Comparison of ENCODE assay signal across 8 mouse cellular contexts in genomic region chr8:88272231-88273050, GRCm38 (mm10). TPM values are rescaled to one million over a fixed set of nuclear protein-coding genes. Genes with fewer than 3 reads are reported as not detected.
DNase-seq lines count a peak whose midpoint lies in the region; ATAC-seq and TF ChIP-seq lines count a peak whose summit lies in the region.

Gene Adcy7, plus strand, starts transcription at chr8:88272403.

- 3% methylated on average over 64 of the region's 64 CpGs for WGBS in forebrain, embryonic 12.5 days
- 4% methylated on average over 59 of the region's 64 CpGs for whole genome bisulfite sequencing in hindbrain, embryonic 11.5 days
- 3% methylated on average over 59 of the region's 64 CpGs for WGBS in liver, embryonic 13.5 days (ENCODE audit: insufficient replicate concordance)

- no peaks in the 10 kb centered on the region for H3K36me3 ChIP-seq in forebrain, embryonic 12.5 days (replicated peaks)
- H3K36me3 ChIP-seq in hindbrain, embryonic 11.5 days (ENCODE audit: control insufficient read depth, insufficient read depth, low read length): no peaks in the 10 kb centered on the region
- H3K36me3 ChIP-seq in liver, embryonic 13.5 days: no peaks in the 10 kb centered on the region
- H3K36me3 ChIP-seq in testis, adult 2 months (ENCODE audit: control insufficient read depth, insufficient read depth, low read length): no peaks in the 10 kb centered on the region

- H3K9ac ChIP-seq in forebrain, embryonic 12.5 days: peak within 1 kb of the TSS; percentile 59
- peak within 1 kb of the TSS; percentile 61 for H3K9ac ChIP-seq in hindbrain, embryonic 11.5 days (ENCODE audit: low read depth, low read length)
- peak within 1 kb of the TSS; percentile 82 for H3K9ac ChIP-seq in liver, embryonic 13.5 days

- TF ChIP-seq POLR2A in testis, adult 2 months (IDR thresholded peaks at IDR 0.05; ENCODE audit: control insufficient read depth, low read depth, low read length): no peak

- peak within 1 kb of the TSS; percentile 48 for H3K4me3 ChIP-seq in layer of hippocampus, adult 2 months
- peak within 1 kb of the TSS; percentile 43 for H3K4me3 ChIP-seq in forebrain, embryonic 12.5 days (replicated peaks)
- peak within 1 kb of the TSS; percentile 38 for H3K4me3 ChIP-seq in hindbrain, embryonic 11.5 days (ENCODE audit: low read depth, low read length)
- peak within 1 kb of the TSS; percentile 67 for H3K4me3 ChIP-seq in liver, embryonic 13.5 days (replicated peaks)
- H3K4me3 ChIP-seq in testis, adult 2 months (ENCODE audit: control insufficient read depth, low read depth, low read length): peak within 1 kb of the TSS; percentile 70

- H3K27ac ChIP-seq in layer of hippocampus, adult 2 months: no peak within 1 kb of the TSS
- no peak within 1 kb of the TSS for H3K27ac ChIP-seq in forebrain, embryonic 12.5 days
- no peak within 1 kb of the TSS for H3K27ac ChIP-seq in hindbrain, embryonic 11.5 days (ENCODE audit: low read depth, low read length)
- peak within 1 kb of the TSS; percentile 32; the same call in 1 of the 2 replicates for H3K27ac ChIP-seq in liver, embryonic 13.5 days
- H3K27ac ChIP-seq in testis, adult 2 months (ENCODE audit: control insufficient read depth, insufficient read depth, low read depth, low read length): peak within 1 kb of the TSS; percentile 36

- peak; percentile 72 for TF ChIP-seq CTCF in layer of hippocampus, adult 2 months (conservative IDR thresholded peaks at IDR 0.05)
- 0 out of 2 replicates have a peak, but pooled peaks have one; percentile 21 for TF ChIP-seq CTCF in testis, adult 2 months (IDR thresholded peaks at IDR 0.05; ENCODE audit: control insufficient read depth, insufficient read depth, insufficient replicate concordance, low read depth, low read length)

- ATAC-seq in cerebellum, adult (ENCODE audit: insufficient number of reproducible peaks, low FRiP score, low TSS enrichment): peak; percentile 56
- peak; percentile 44; the same call in 1 of the 2 replicates for ATAC-seq in forebrain, embryonic 12.5 days (ENCODE audit: low FRiP score)
- ATAC-seq in hindbrain, embryonic 11.5 days (ENCODE audit: low FRiP score): peak; percentile 67
- peak; percentile 78 for ATAC-seq in liver, embryonic 13.5 days (ENCODE audit: low read depth)
- ATAC-seq in monocyte, adult 5-6 weeks (replicated peaks; ENCODE audit: insufficient number of reproducible peaks, low FRiP score, low TSS enrichment, poor library complexity, severe bottlenecking): no peak

- no peaks in the 10 kb centered on the region for H3K9me3 ChIP-seq in forebrain, embryonic 12.5 days
- no peaks in the 10 kb centered on the region for H3K9me3 ChIP-seq in hindbrain, embryonic 11.5 days (ENCODE audit: control insufficient read depth, low read length)
- no peaks in the 10 kb centered on the region for H3K9me3 ChIP-seq in liver, embryonic 13.5 days (replicated peaks)

- H3K27me3 ChIP-seq in forebrain, embryonic 12.5 days: peaks cover 53% of the 10 kb centered on the region
- H3K27me3 ChIP-seq in hindbrain, embryonic 11.5 days (ENCODE audit: control insufficient read depth, insufficient read depth, low read length): peaks cover 12% of the 10 kb centered on the region; the same call in 1 of the 2 replicates
- peaks cover 13% of the 10 kb centered on the region for H3K27me3 ChIP-seq in liver, embryonic 13.5 days
- no peaks in the 10 kb centered on the region for H3K27me3 ChIP-seq in testis, adult 2 months (ENCODE audit: control insufficient read depth, insufficient read depth, low read length)

- peak within 1 kb of the TSS; percentile 94 for H3K4me2 ChIP-seq in forebrain, embryonic 12.5 days
- H3K4me2 ChIP-seq in hindbrain, embryonic 11.5 days (replicated peaks; ENCODE audit: low read depth, low read length): peak within 1 kb of the TSS; percentile 87
- peak within 1 kb of the TSS; percentile 95 for H3K4me2 ChIP-seq in liver, embryonic 13.5 days

- H3K4me1 ChIP-seq in forebrain, embryonic 12.5 days: peaks cover 10% of the 10 kb centered on the region
- peaks cover 4% of the 10 kb centered on the region; the same call in 1 of the 2 replicates for H3K4me1 ChIP-seq in hindbrain, embryonic 11.5 days (replicated peaks; ENCODE audit: control insufficient read depth, insufficient read depth, low read length)
- H3K4me1 ChIP-seq in liver, embryonic 13.5 days (replicated peaks): peaks cover 59% of the 10 kb centered on the region
- peaks cover 10% of the 10 kb centered on the region for H3K4me1 ChIP-seq in testis, adult 2 months (ENCODE audit: control insufficient read depth, insufficient read depth, low read length)

- no peak for DNase-seq in layer of hippocampus, adult 2 months (ENCODE audit: low spot score in 2 of 2)
- no peak for DNase-seq in layer of hippocampus, adult 9-10 months (ENCODE audit: low spot score)
- DNase-seq in hindbrain, embryonic 11.5 days (ENCODE audit: low spot score): peak; percentile 75
- peak; percentile 56 for DNase-seq in liver, embryonic 13.5 days

RNA-seq across cellular contexts. Expression of gene Adcy7, which starts in this region (rescaled TPM):
- total RNA-seq in layer of hippocampus, adult 2 months (2021): 1 to 10 TPM; 2.1 to 2.6 TPM
- 2.2 and 2.5 TPM in 2 replicates for polyA plus RNA-seq in forebrain, embryonic 12.5 days (2016; fragmentation: Nextera tagmentation; extraction: Ambion mirVana)
- polyA plus RNA-seq in hindbrain, embryonic 11.5 days (2014; fragmentation: Nextera tagmentation; extraction: Ambion mirVana): 1.7 and 2.5 TPM in 2 replicates
- polyA plus RNA-seq in liver, embryonic 13.5 days (2015; fragmentation: Nextera tagmentation; extraction: Ambion mirVana): 26.1 and 27.0 TPM in 2 replicates
- total RNA-seq in monocyte, adult 5-6 weeks (2017): 154 to 221 TPM (median 156 TPM) in 3 replicates
- polyA plus RNA-seq in testis, adult 2 months (2012; rRNA removed): 4.6 and 5.4 TPM in 2 replicates

Comparison
In these comparisons a context has a peak if more than half of its experiments do, and no peak if none do; other contexts are left out.
1. RNA of gene Adcy7 (total RNA-seq): 154 to 221 TPM in monocyte, adult 5-6 weeks; 2.1 to 2.6 TPM in layer of hippocampus, adult 2 months; every median in the first group is over 10 times any median in the second.
2. DNase-seq: peak in hindbrain, embryonic 11.5 days (single experiment) and liver, embryonic 13.5 days (single experiment); none in layer of hippocampus, adult 2 months (0 of 2) and layer of hippocampus, adult 9-10 months (single experiment).
3. H3K27ac ChIP-seq: peak in liver, embryonic 13.5 days (single experiment) and testis, adult 2 months (single experiment); none in layer of hippocampus, adult 2 months (single experiment), forebrain, embryonic 12.5 days (single experiment) and hindbrain, embryonic 11.5 days (single experiment).
4. Peak in every context shown above with its lines, with median percentiles within 50 percentile points of each other: H3K4me3 ChIP-seq, H3K4me2 ChIP-seq and H3K9ac ChIP-seq.